Mouse (Mus musculus): ENCODE measurements around the gene Slc35f5. TPM values are rescaled to one million over a fixed set of nuclear protein-coding genes. Genes with fewer than 3 reads are reported as not detected.

Gene Slc35f5
- polyA plus RNA-seq, 1 experiment from 2014 or later: 52.4 TPM

DNA sequence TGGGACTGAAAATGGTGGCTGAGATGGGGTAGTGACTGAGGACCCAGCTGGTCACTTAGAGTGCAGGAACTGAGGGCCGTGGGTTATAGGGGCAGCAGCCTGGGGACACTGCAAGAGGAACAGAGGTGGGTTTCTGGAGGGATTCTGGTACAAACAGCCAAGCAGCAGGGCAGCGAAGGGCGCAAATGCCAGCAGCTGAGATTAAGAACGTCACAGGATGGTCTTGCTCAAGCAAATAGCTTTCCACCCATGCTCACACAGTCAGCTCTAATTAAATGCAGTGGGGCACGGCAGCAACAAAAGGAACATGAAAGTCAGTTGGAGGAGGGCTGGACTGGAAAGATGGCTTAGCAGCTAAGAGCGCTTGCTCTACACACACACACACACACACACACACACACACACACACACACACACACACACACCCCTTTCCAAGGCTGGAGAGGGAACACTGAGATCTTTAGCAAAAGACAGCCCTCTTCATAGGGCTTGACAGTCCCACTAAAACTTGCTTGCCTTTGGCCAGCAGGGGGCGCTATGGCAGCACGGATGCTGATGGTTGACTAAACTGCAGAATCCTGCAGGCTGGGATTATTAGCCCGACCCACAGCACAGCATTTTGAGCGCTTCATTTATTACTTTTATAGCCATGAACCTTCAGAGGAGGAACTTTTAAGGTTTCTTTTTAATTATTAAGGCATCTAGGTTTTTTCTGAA lies 46.9 kb downstream of the Slc35f5 start:
- 25% methylated on average over 9 of the region's 10 CpGs for WGBS
- no peaks in the 10 kb centered on the region for H3K9me3 ChIP-seq (ENCODE audit: control insufficient read depth, low read length)
- H3K27ac ChIP-seq (ENCODE audit: low read length): no peak overlapping the region
- no peaks in the 10 kb centered on the region for H3K4me1 ChIP-seq (replicated peaks; ENCODE audit: control insufficient read depth, insufficient read depth, low read length)
- no peak overlapping the region for H3K9ac ChIP-seq (ENCODE audit: low read length)
- H3K4me2 ChIP-seq (ENCODE audit: low read depth, low read length): no peak overlapping the region
- H3K36me3 ChIP-seq (ENCODE audit: control insufficient read depth, insufficient read depth, low read length): no peaks in the 10 kb centered on the region
- no peak overlapping the region for H3K4me3 ChIP-seq (ENCODE audit: low read length)
- no peaks in the 10 kb centered on the region for H3K27me3 ChIP-seq (ENCODE audit: control insufficient read depth, insufficient read depth, low read depth, low read length)
- ATAC-seq (ENCODE audit: low read depth): peak; percentile 83

DNA sequence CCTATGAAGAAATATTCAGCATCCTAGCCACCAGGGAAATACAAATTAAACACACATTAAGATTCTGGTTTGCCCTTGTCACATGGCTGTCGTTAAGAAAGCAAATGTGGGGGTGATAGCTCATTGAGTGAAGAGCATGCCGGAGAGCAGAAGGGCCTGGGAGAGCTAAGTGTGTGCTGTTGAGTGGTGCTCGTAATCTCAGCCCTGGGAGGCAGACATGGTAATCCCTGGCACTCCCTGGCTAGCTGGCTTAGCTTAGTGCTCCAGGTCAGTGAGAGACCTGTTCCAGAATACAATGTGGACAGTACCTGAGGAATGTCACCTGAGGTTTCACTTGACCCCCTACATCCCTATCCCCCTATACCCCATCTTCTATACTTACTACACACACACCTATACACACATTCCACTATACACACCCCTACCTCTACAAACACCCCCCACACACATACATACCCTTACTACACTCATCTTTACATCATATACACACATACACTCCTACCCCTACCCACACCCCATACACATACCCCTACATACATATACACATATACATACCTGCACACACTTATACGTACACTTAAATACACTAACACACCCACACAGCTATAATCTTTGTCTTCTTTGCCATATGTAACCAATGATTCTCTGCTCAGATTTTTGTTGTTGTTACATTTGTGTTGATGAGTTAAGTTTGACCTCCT lies 64.1 kb downstream of the Slc35f5 start:
- Histone ChIP-seq H3K4me2 (ENCODE audit: low read depth, low read length) (no peak overlapping the region), H3K27me3 (ENCODE audit: control insufficient read depth, insufficient read depth, low read depth, low read length) (no peaks in the 10 kb centered on the region), H3K9me3 (ENCODE audit: control insufficient read depth, low read length) (no peaks in the 10 kb centered on the region), H3K36me3 (ENCODE audit: control insufficient read depth, insufficient read depth, low read length) (no peaks in the 10 kb centered on the region), H3K9ac (ENCODE audit: low read length) (no peak overlapping the region), H3K4me1 (replicated peaks; ENCODE audit: control insufficient read depth, insufficient read depth, low read length) (no peaks in the 10 kb centered on the region), H3K27ac (ENCODE audit: low read length) (no peak overlapping the region), H3K4me3 (ENCODE audit: low read length) (no peak overlapping the region)
- no peak for ATAC-seq (ENCODE audit: low read depth)
- WGBS: 51% methylated on average over 4 of the region's 4 CpGs

DNA sequence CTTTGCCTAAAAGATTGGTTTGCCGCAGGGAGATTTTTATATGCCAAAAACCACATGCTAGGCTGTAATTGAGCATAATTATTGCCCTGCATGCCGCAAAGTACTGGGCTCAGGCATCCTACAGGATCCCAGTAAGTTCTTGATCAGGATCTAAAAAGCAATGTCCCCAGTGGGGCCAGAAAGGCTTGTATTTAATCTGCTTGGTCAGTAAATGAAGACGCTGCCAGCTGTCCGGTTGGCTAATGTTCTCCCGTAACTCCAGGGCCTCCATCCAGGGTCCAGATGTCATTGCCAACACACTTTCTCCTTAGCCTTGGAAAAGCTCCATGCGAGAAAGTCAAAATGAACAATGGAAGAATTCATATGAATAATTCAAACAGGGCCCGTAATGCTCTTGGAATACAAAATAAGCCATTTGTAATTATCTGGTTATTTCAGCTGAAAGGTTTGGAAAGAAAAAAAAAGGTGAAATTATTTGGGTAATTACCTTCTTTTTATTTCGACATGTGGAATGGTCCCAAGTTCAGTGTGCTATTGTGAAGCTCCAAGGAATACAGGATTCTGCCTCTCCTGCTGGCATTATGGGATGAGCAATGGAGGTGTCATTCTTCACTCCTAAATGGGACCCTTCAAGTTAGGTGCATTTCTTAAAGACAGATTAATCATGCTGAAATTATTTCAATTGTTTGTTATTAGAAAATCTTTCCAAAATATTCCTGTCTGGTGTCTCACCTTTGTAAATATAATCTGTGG lies 79.3 kb downstream of the Slc35f5 start:
- H3K36me3 ChIP-seq (ENCODE audit: control insufficient read depth, insufficient read depth, low read length): no peaks in the 10 kb centered on the region
- H3K27me3 ChIP-seq (ENCODE audit: control insufficient read depth, insufficient read depth, low read depth, low read length): no peaks in the 10 kb centered on the region
- ATAC-seq (ENCODE audit: low read depth): no peak
- WGBS: 85% methylated on average over 8 of the region's 8 CpGs
- H3K4me2 ChIP-seq (ENCODE audit: low read depth, low read length): no peak overlapping the region
- H3K9ac ChIP-seq (ENCODE audit: low read length): no peak overlapping the region
- no peaks in the 10 kb centered on the region for H3K4me1 ChIP-seq (replicated peaks; ENCODE audit: control insufficient read depth, insufficient read depth, low read length)
- no peaks in the 10 kb centered on the region for H3K9me3 ChIP-seq (ENCODE audit: control insufficient read depth, low read length)
- no peak overlapping the region for H3K27ac ChIP-seq (ENCODE audit: low read length)
- no peak overlapping the region for H3K4me3 ChIP-seq (ENCODE audit: low read length)

DNA sequence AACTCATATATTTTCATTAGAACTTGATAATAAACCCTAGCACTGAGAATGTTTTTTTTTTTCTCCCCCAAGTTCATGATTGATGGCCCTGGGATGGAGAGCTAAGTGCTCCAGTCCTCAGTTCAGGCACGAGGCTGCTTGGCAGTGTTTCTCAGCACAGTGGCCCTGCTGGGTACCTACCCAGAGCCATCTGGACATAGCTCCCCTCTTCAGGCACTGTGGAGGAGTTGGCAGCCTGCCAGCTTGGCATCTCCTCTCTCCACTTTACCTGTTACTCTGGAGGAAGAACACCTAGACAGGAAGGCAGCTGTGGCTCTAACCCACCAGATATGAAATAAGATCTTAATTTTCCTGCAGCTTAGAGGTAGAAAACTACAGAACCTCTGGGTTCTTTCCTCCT lies 83.2 kb downstream of the Slc35f5 start:
- WGBS: 4% methylated on average over 1 of the region's 1 CpGs
- Histone ChIP-seq H3K4me1 (replicated peaks; ENCODE audit: control insufficient read depth, insufficient read depth, low read length) (no peaks in the 10 kb centered on the region), H3K4me2 (ENCODE audit: low read depth, low read length) (no peak overlapping the region), H3K36me3 (ENCODE audit: control insufficient read depth, insufficient read depth, low read length) (no peaks in the 10 kb centered on the region), H3K4me3 (ENCODE audit: low read length) (no peak overlapping the region), H3K9me3 (ENCODE audit: control insufficient read depth, low read length) (no peaks in the 10 kb centered on the region), H3K27me3 (ENCODE audit: control insufficient read depth, insufficient read depth, low read depth, low read length) (no peaks in the 10 kb centered on the region), H3K27ac (ENCODE audit: low read length) (no peak overlapping the region), H3K9ac (ENCODE audit: low read length) (no peak overlapping the region)
- ATAC-seq (ENCODE audit: low read depth): no peak

Other genes starting within 250 kb of the Slc35f5 start
- gene Actr3, start 124.9 kb upstream of the Slc35f5 start, polyA plus RNA-seq (2015; fragmentation: Nextera tagmentation; extraction: Ambion mirVana): 315 and 329 TPM in 2 replicates
- gene Gpr39, start 116.4 kb downstream of the Slc35f5 start, polyA plus RNA-seq (2015; fragmentation: Nextera tagmentation; extraction: Ambion mirVana): 4.6 and 4.9 TPM in 2 replicates